Mouse (Mus musculus) hindbrain, embryonic 16.5 days (tissue): ENCODE measurements around the gene Syde2. TPM values are rescaled to one million over a fixed set of nuclear protein-coding genes. Genes with fewer than 3 reads are reported as not detected.

Experiments used
- ATAC-seq: fragments of 200-750 bp; cut with Nextera tagmentation; 2 replicates; pipeline ENCODE4 v1.8.0; 2017; ENCODE audit warnings: moderate TSS enrichment, moderate library complexity
- H3K27ac ChIP-seq: fragments of 300-500 bp; sonication (generic); 2 replicates; pipeline ENCODE4 v1.5.1; 2014; ENCODE audit warnings: low read depth, mild to moderate bottlenecking, control low read depth, low read length, moderate library complexity
- H3K27me3 ChIP-seq: fragments of 300-500 bp; sonication (generic); replicated peaks from 2 replicates; pipeline ENCODE4 v1.6.1; 2014; ENCODE audit warnings: low read length; ENCODE audit not compliant: control insufficient read depth, insufficient read depth
- H3K36me3 ChIP-seq: fragments of 300-500 bp; sonication (generic); 2 replicates; pipeline ENCODE4 v1.6.1; 2014; ENCODE audit warnings: mild to moderate bottlenecking, low read length, moderate library complexity, mixed read lengths; ENCODE audit not compliant: control insufficient read depth, insufficient read depth
- H3K4me1 ChIP-seq: fragments of 300-500 bp; sonication (generic); 2 replicates; pipeline ENCODE4 v1.6.1; 2014; ENCODE audit warnings: low read depth, low read length; ENCODE audit not compliant: control insufficient read depth, insufficient read depth
- H3K4me2 ChIP-seq: fragments of 300-500 bp; sonication (generic); 2 replicates; pipeline ENCODE4 v1.6.1; 2014; ENCODE audit warnings: mild to moderate bottlenecking, low read length, control low read depth, moderate library complexity
- H3K4me3 ChIP-seq: fragments of 300-500 bp; sonication (generic); 2 replicates; pipeline ENCODE4 v1.5.1; 2014; ENCODE audit warnings: mild to moderate bottlenecking, low read length, control low read depth, moderate library complexity
- H3K9ac ChIP-seq: fragments of 300-500 bp; sonication (generic); 2 replicates; pipeline ENCODE4 v1.6.1; 2014; ENCODE audit warnings: low read depth, mild to moderate bottlenecking, control low read depth, low read length, moderate library complexity
- H3K9me3 ChIP-seq: fragments of 300-500 bp; sonication (generic); 2 replicates; pipeline ENCODE4 v1.6.1; 2014; ENCODE audit warnings: mild to moderate bottlenecking, low read length, moderate library complexity; ENCODE audit not compliant: control insufficient read depth
- WGBS: fragments of 180-500 bp; shearing (Covaris S2); extraction: QIAGEN DNeasy Blood & Tissue Kit; methylation state at CpG from one replicate; pipeline ENCODE4 v1.1.7; 2014; 5-methylcytosine and 5-hydroxymethylcytosine counted together
- polyA plus RNA-seq: library from polyadenylated mRNA; unstranded; fragments of >200 nt; fragmentation: Nextera tagmentation; extraction: Ambion mirVana; gene quantifications from 2 replicates; pipeline ENCODE4 v1.2.1, GENCODE M21; 2015

Gene Syde2
- polyA plus RNA-seq, 1 experiment from 2014 or later: 0.28 TPM

- 36% methylated on average over 15 of the region's 15 CpGs for WGBS
- no peak overlapping the region for H3K4me2 ChIP-seq
- ATAC-seq: peak; percentile 50; the same call in 1 of the 2 replicates
- no peak overlapping the region for H3K4me3 ChIP-seq
- H3K27ac ChIP-seq: no peak overlapping the region
- H3K4me1 ChIP-seq: peaks cover 4% of the 10 kb centered on the region; the same call in 1 of the 2 replicates
- no peaks in the 10 kb centered on the region for H3K9me3 ChIP-seq
- no peaks in the 10 kb centered on the region for H3K36me3 ChIP-seq
- no peak overlapping the region for H3K9ac ChIP-seq
- H3K27me3 ChIP-seq: no peaks in the 10 kb centered on the region; the same call in 1 of the 2 replicates
Measured at GRCm38 (mm10) chr3:146037906-146038305, 50.2 kb downstream of the Syde2 start.

GRCm38 (mm10) chr3:146039132-146039903 lies 51.6 kb downstream of the Syde2 start:
- no peak overlapping the region for H3K4me2 ChIP-seq
- no peak for ATAC-seq
- 68% methylated on average over 12 of the region's 12 CpGs for WGBS
- no peak overlapping the region for H3K4me3 ChIP-seq
- H3K9me3 ChIP-seq: no peaks in the 10 kb centered on the region
- no peak overlapping the region for H3K9ac ChIP-seq
- no peaks in the 10 kb centered on the region; the same call in 1 of the 2 replicates for H3K27me3 ChIP-seq
- no peaks in the 10 kb centered on the region for H3K36me3 ChIP-seq
- H3K27ac ChIP-seq: no peak overlapping the region
- H3K4me1 ChIP-seq: peaks cover 4% of the 10 kb centered on the region; the same call in 1 of the 2 replicates

GRCm38 (mm10) chr3:146041382-146041781 lies 53.7 kb downstream of the Syde2 start:
- H3K27ac ChIP-seq: no peak overlapping the region
- no peak for ATAC-seq
- H3K4me3 ChIP-seq: no peak overlapping the region
- H3K9ac ChIP-seq: no peak overlapping the region
- no peaks in the 10 kb centered on the region for H3K9me3 ChIP-seq
- WGBS: 93% methylated on average over 11 of the region's 11 CpGs
- H3K4me1 ChIP-seq: peaks cover 4% of the 10 kb centered on the region; the same call in 1 of the 2 replicates
- no peaks in the 10 kb centered on the region for H3K36me3 ChIP-seq
- H3K27me3 ChIP-seq: no peaks in the 10 kb centered on the region; the same call in 1 of the 2 replicates
- no peak overlapping the region for H3K4me2 ChIP-seq

DNA sequence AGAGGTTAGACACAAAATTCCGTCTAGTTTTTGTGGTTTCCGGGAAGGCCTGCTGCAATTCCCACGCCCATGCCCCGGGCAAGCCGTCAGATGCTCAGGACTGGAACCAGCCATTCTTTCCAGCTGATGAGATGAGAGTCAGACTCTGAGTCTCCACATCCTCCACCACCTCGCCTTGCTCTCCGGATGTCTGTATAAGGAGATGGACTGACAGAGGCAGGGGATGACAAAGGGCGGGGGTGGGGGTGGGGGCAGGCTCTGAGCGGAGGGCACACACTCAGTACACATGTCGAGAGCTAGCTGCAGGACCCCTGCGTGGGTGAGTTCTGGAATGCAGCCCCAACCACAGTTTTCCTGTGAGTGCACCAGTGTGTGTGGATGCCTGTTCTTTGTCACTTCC lies 57.3 kb downstream of the Syde2 start:
- no peaks in the 10 kb centered on the region for H3K36me3 ChIP-seq
- no peak overlapping the region for H3K4me2 ChIP-seq
- H3K27ac ChIP-seq: no peak overlapping the region
- no peak for ATAC-seq
- no peak overlapping the region for H3K9ac ChIP-seq
- H3K4me1 ChIP-seq: no peaks in the 10 kb centered on the region
- H3K4me3 ChIP-seq: no peak overlapping the region
- no peaks in the 10 kb centered on the region; the same call in 1 of the 2 replicates for H3K27me3 ChIP-seq
- 41% methylated on average over 11 of the region's 11 CpGs for WGBS
- H3K9me3 ChIP-seq: no peaks in the 10 kb centered on the region

DNA sequence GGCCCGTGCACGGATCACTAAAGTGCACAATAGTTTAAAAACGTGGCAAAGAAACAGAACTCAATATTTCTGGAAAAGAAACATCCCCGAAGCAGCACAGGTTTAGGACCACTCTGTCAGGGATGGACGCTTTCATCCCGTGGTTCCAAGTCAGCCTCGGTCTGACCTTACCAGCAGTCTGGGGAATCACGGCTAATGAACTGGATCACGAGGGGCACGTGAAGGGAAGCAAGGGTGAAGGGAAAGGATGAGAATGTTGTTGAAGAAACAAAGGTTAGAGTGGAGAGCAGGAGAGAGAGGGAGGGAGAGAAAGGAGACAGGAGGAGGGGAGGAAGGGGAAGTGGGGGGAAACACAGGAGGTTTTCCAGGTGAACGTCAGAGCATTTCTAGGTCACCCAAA lies 58.4 kb downstream of the Syde2 start:
- Histone ChIP-seq H3K36me3 (no peaks in the 10 kb centered on the region), H3K9me3 (no peaks in the 10 kb centered on the region), H3K4me2 (no peak overlapping the region), H3K4me3 (no peak overlapping the region), H3K27ac (no peak overlapping the region), H3K4me1 (0 out of 2 replicates have a peak, but pooled peaks cover under 1% of the 10 kb centered on the region), H3K9ac (no peak overlapping the region), H3K27me3 (no peaks in the 10 kb centered on the region; the same call in 1 of the 2 replicates)
- no peak for ATAC-seq
- 83% methylated on average over 11 of the region's 11 CpGs for WGBS

GRCm38 (mm10) chr3:146047704-146048207 lies 60.1 kb downstream of the Syde2 start:
- 21% methylated on average over 15 of the region's 15 CpGs for WGBS
- no peak; the same call in 1 of the 2 replicates for ATAC-seq

GRCm38 (mm10) chr3:146049951-146050350 lies 62.3 kb downstream of the Syde2 start:
- ATAC-seq: no peak
- Histone ChIP-seq H3K27me3 (peaks cover 2% of the 10 kb centered on the region; the same call in 1 of the 2 replicates), H3K27ac (no peak overlapping the region), H3K4me1 (peaks cover 7% of the 10 kb centered on the region), H3K36me3 (no peaks in the 10 kb centered on the region), H3K4me2 (no peak overlapping the region), H3K9ac (no peak overlapping the region), H3K4me3 (no peak overlapping the region), H3K9me3 (no peaks in the 10 kb centered on the region)
- WGBS: 92% methylated on average over 5 of the region's 5 CpGs

More at GRCm38 (mm10) chr3:146047704-146048207, 60.1 kb downstream of the Syde2 start:
- H3K36me3 ChIP-seq: no peaks in the 10 kb centered on the region
- no peaks in the 10 kb centered on the region for H3K9me3 ChIP-seq
- H3K4me3 ChIP-seq: no peak overlapping the region
- H3K27me3 ChIP-seq: no peaks in the 10 kb centered on the region
- H3K9ac ChIP-seq: no peak overlapping the region
- peaks cover 7% of the 10 kb centered on the region for H3K4me1 ChIP-seq
- no peak overlapping the region for H3K4me2 ChIP-seq
- no peak overlapping the region for H3K27ac ChIP-seq

GRCm38 (mm10) chr3:146051277-146052007 lies 63.8 kb downstream of the Syde2 start:
- Histone ChIP-seq H3K4me2 (peak overlapping the region; percentile 16; the same call in 1 of the 2 replicates), H3K27me3 (peaks cover 2% of the 10 kb centered on the region; the same call in 1 of the 2 replicates), H3K9me3 (no peaks in the 10 kb centered on the region), H3K27ac (no peak overlapping the region), H3K4me3 (no peak overlapping the region), H3K36me3 (no peaks in the 10 kb centered on the region), H3K9ac (no peak overlapping the region; the same call in 1 of the 2 replicates), H3K4me1 (peaks cover 7% of the 10 kb centered on the region)
- 21% methylated on average over 11 of the region's 11 CpGs for WGBS
- peak; percentile 77 for ATAC-seq
